Mouse (Mus musculus): ENCODE results near the gene Atraid. TPM values are rescaled to one million over a fixed set of nuclear protein-coding genes. Genes with fewer than 3 reads are reported as not detected.

Gene Atraid
- total and polyA plus RNA-seq, 3 experiments, result 58.0 to 88.7 (median 60.1) TPM

DNA sequence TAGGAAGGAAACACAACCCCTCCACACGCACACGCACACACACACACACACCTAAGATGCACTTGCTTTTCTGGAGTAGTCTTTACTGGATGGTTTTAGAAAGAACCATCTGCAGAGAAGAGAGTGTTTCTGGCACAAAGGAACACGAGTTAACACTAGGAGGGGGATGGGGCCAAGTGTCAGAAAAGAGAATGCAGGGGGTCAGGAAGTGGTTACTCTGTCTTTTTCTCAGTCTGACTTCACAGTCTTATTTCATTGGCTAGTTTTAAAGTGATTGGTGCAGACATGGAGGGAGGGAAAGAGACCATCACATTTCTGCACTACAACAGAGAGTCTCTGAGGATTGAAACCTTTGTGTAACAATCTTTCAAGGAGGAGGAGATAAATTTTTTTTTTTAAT is 35.4 kb upstream of the Atraid start:
- TF ChIP-seq ZKSCAN1 (IDR thresholded peaks at IDR 0.05; ENCODE audit: borderline replicate concordance, low read depth, low read length) (no peak), JUND (conservative IDR thresholded peaks at IDR 0.05; ENCODE audit: low read depth, low read length) (peak; percentile 52; the same call in 1 of the 2 replicates), USF1 (IDR thresholded peaks at IDR 0.05; ENCODE audit: low read depth, low read length) (no peak), NRF1 (IDR thresholded peaks at IDR 0.05; ENCODE audit: low read depth, low read length) (no peak), RCOR1 (conservative IDR thresholded peaks at IDR 0.05; ENCODE audit: low read depth, low read length) (no peak), ETS1 (conservative IDR thresholded peaks at IDR 0.05; ENCODE audit: low read depth, low read length) (no peak), MYC (IDR thresholded peaks at IDR 0.05; ENCODE audit: low read depth, low read length) (0 out of 2 replicates have a peak, but pooled peaks have one; percentile 44), MAZ (IDR thresholded peaks at IDR 0.05; ENCODE audit: low read depth, low read length) (no peak), KAT2A (IDR thresholded peaks at IDR 0.05; ENCODE audit: insufficient replicate concordance, low read length) (0 out of 2 replicates have a peak, but pooled peaks have one; percentile 18), CTCF (conservative IDR thresholded peaks at IDR 0.05 in 1 of 2, IDR thresholded peaks at IDR 0.05 in 1 of 2; ENCODE audit: low read depth in 2 of 2, low read length in 2 of 2) (no peak), IRF4 (IDR thresholded peaks at IDR 0.05; ENCODE audit: low read depth, low read length) (peak; percentile 77), USF2 (conservative IDR thresholded peaks at IDR 0.05; ENCODE audit: low read depth, low read length) (no peak), POLR2AphosphoS2 (IDR thresholded peaks at IDR 0.05; ENCODE audit: low read depth, low read length) (no peak), TBP (conservative IDR thresholded peaks at IDR 0.05; ENCODE audit: low read depth, low read length) (0 out of 2 replicates have a peak, but pooled peaks have one; percentile 15), CHD2 (IDR thresholded peaks at IDR 0.05; ENCODE audit: low read length) (peak; percentile 66; the same call in 1 of the 2 replicates), ELF1 (IDR thresholded peaks at IDR 0.05; ENCODE audit: low read depth, low read length) (0 out of 2 replicates have a peak, but pooled peaks have one; percentile 25), MAX (IDR thresholded peaks at IDR 0.05; ENCODE audit: low read length) (0 out of 2 replicates have a peak, but pooled peaks have one; percentile 28), CHD1 (IDR thresholded peaks at IDR 0.05; ENCODE audit: low read depth, low read length) (no peak), JUN (IDR thresholded peaks at IDR 0.05; ENCODE audit: insufficient read depth, low read depth, low read length) (0 out of 2 replicates have a peak, but pooled peaks have one; percentile 12), TCF12 (IDR thresholded peaks at IDR 0.05; ENCODE audit: low read depth, low read length) (no peak), MAFK (IDR thresholded peaks at IDR 0.05; ENCODE audit: insufficient replicate concordance, low read length) (no peak), EP300 (IDR thresholded peaks at IDR 0.05; ENCODE audit: low read length) (peak; percentile 38; the same call in 1 of the 2 replicates), GABPA (IDR thresholded peaks at IDR 0.05; ENCODE audit: insufficient replicate concordance, low read depth, low read length) (no peak)
- H3K79me2 ChIP-seq (replicated peaks; ENCODE audit: control insufficient read depth, extremely low read depth, insufficient read depth, poor library complexity, severe bottlenecking), result no peaks in the 10 kb centered on the region
- peaks cover 4 to 19% of the 10 kb centered on the region in 2 experiments; a peak in 3 of 4 replicates for H3K4me1 ChIP-seq (ENCODE audit: control insufficient read depth in 1 of 2, insufficient read depth in 2 of 2)
- dilution Hi-C loops (cut with MboI; ENCODE audit: extremely low pct_ligation_motif_present, extremely low pct_unique_long_range_greater_than_20kb, low sequenced_read_pairs), result no loop called here
- in situ Hi-C loops (cut with MboI; ENCODE audit: low pct_ligation_motif_present, low pct_unique_long_range_greater_than_20kb, low sequenced_read_pairs), result no loop called here
- no peak overlapping the region for H3K4me3 ChIP-seq (replicated peaks in 1 of 3; ENCODE audit: low read depth in 2 of 3, low read length in 2 of 3, poor library complexity in 1 of 3)
- no peak overlapping the region for H3K9ac ChIP-seq (ENCODE audit: insufficient read depth, low read depth)
- H3K4me2 ChIP-seq (ENCODE audit: insufficient read depth, low read depth, poor library complexity, severe bottlenecking), result no peak overlapping the region
- no peaks in the 10 kb centered on the region for H3K27me3 ChIP-seq (replicated peaks)
- no peaks in the 10 kb centered on the region for H3K9me3 ChIP-seq (replicated peaks; ENCODE audit: low read length)
- H3K27ac ChIP-seq (ENCODE audit: insufficient read depth, low read depth), result no peak overlapping the region
- peak; percentile 51 for DNase-seq (ENCODE audit: extremely low read depth)
- no peaks in the 10 kb centered on the region for H3K36me3 ChIP-seq (replicated peaks in 1 of 2; ENCODE audit: control insufficient read depth in 1 of 2, insufficient read depth in 1 of 2, low read length in 1 of 2)
